Mouse (Mus musculus) megakaryocyte, embryonic 14.5 days (primary cell): Measurements from ENCODE around the gene Notch2. TPM values are rescaled to one million over a fixed set of nuclear protein-coding genes. Genes with fewer than 3 reads are reported as not detected.

Experiments
- H3K27me3 ChIP-seq: replicated peaks from 2 replicates; pipeline ENCODE3; 2012; ENCODE audit warnings: inconsistent platforms
- H3K36me3 ChIP-seq: replicated peaks from 2 replicates; pipeline ENCODE3; 2012; ENCODE audit warnings: low read length, inconsistent platforms, mixed read lengths
- H3K4me1 ChIP-seq: 2 replicates; pipeline ENCODE4 v1.6.1; 2012; ENCODE audit warnings: inconsistent platforms
- H3K4me3 ChIP-seq: replicated peaks from 2 replicates; pipeline ENCODE3; 2012; ENCODE audit warnings: moderate library complexity, mild to moderate bottlenecking, inconsistent platforms
- H3K9me3 ChIP-seq: 2 replicates; pipeline ENCODE4 v1.6.1; 2012; ENCODE audit warnings: inconsistent platforms
- FLI1 ChIP-seq: IDR thresholded peaks from 2 replicates; pipeline ENCODE4 v1.6.1; 2012; ENCODE audit warnings: low read length, inconsistent platforms, mixed read lengths
- GATA1 ChIP-seq: IDR thresholded peaks from 3 replicates; pipeline ENCODE4 v1.6.1; 2012; ENCODE audit warnings: mixed read lengths, low read length, inconsistent platforms, borderline replicate concordance
- polyA plus RNA-seq: library from polyadenylated mRNA; stranded (reverse); fragments of >175 nt; gene quantifications from 2 replicates; pipeline ENCODE4 v1.2.3, GENCODE M21; 2012; ENCODE audit warnings: low replicate concordance; ENCODE audit not compliant: insufficient read depth

Gene Notch2
- polyA plus RNA-seq, 1 experiment: 1.9 TPM

DNA sequence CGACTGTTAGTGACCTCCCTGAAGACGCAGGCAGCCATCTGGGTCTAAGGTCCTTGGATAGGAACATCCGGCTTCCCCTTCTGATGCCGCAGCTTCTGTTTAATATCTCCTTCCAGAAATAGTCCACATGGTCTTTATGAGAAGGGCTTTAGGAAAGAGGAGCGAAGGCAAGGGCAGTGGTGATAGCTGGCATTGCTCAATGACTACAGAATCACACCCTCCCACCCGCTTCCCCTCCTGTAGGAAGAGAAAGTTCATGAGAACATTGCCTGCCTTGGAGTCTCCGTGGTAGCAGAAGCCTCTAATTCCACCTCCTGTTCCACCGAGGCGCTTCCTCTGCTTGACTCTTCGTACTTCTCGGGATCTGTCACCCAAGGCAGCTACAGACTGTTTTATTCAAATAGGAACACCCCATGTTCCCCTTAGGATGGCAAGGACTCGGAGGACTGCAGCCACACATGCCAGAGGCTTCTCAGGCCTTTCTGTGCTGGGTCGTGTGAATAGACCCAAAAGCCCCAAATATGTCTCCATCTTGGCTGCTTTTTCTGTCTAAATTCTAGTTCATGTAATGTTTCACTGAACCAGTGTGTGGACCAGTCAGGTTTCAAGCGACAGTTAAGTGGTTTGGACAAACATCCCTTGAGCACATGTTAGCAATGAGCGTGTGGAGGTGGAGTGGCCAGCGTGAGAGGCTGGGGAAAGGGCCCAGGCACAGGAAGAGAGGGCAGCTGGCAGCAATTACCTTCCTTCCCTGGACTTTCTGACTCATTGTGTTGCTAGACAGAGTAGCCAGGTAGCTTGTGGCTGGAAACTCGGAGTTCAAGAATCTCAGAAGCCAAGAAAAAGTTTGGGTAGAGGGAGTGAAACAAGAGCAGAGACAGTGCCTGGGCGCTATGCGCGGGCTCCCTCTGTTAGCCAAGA, 42.7 kb downstream of the Notch2 start:
- Histone ChIP-seq H3K4me1 (peaks cover 64% of the 10 kb centered on the region), H3K9me3 (no peaks in the 10 kb centered on the region), H3K36me3 (peaks cover 40% of the 10 kb centered on the region), H3K4me3 (no peak overlapping the region), H3K27me3 (no peaks in the 10 kb centered on the region)
- TF ChIP-seq FLI1: no peak
- TF ChIP-seq GATA1: no peak

DNA sequence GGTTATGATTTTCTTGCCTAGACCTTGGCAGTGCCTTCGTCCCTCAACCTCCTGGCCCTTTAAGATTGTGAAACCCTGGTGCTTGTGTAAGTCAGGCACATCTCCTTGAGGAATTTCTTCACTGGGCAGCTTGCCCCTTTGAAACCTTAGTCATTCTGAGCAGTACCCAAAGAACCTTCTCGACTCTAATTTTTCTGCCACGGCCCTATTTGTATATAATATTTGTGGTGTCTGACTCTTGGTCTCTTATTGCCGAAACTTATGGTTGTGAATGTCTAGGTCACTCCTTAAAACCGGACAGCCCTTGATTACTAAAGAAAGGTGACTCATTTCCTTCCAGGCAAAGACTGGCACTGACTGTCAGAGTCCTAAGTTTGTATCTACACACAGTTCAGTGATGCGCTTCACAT, 43.6 kb downstream of the Notch2 start:
- Histone ChIP-seq H3K4me1 (peaks cover 73% of the 10 kb centered on the region), H3K9me3 (no peaks in the 10 kb centered on the region), H3K4me3 (no peak overlapping the region), H3K36me3 (peaks cover 39% of the 10 kb centered on the region), H3K27me3 (no peaks in the 10 kb centered on the region)
- no peak for TF ChIP-seq GATA1
- TF ChIP-seq FLI1: no peak

DNA sequence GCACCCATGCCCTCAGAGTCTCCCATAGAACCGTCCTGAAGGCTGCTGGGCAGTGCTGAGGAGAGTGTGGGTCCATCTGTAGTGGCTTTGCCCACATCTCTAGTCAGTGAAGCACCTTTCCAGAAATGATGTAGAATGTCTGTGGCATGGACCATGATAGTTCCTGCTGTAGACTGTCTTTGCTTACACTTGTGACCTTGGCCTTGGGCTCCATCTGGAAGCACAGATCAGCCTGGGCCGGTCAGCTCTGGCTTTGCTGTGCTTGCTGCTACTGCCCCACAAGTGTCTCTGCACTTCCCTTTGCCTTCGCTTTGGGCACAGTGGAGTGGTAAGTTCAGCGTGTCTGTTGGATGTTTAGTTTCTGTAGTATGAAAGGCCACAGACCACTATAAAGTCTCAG, 45.7 kb downstream of the Notch2 start:
- TF ChIP-seq GATA1: no peak
- TF ChIP-seq FLI1: no peak
- Histone ChIP-seq H3K9me3 (no peaks in the 10 kb centered on the region), H3K4me1 (peaks cover 90% of the 10 kb centered on the region), H3K4me3 (peak overlapping the region; percentile 5), H3K27me3 (no peaks in the 10 kb centered on the region), H3K36me3 (peaks cover 24% of the 10 kb centered on the region)

DNA sequence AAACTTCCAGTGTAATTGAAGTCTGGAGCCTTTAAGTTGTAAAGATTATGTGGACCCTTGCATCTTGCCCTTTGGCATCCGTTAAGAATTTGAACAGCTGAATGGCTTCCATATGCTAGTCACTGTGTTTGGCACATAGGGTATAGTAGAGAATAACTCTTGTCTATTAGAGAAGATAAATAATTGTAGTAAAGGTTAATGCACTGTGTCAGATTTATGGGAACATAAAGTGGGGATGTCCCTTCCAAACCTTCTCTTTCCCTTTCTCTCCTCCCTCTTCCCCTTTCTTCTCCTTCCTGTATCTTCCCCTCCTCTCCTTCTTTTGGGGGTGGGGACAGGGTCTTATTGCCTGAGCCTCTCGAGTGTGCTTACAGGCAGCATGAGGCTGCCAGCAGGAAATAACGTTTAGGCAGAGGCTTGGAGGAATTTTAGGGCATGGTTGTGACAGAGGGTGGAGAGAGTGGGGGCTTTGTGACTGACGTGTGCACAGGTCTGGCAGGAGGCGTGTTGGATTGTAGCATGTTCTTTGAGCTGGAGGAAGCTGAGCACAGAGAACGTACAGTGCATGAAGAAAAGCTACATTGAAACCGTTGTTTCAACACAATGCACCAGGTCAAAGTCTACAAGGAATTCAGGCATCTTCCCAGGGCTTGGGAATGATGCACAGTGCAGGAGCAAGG, 47.8 kb downstream of the Notch2 start:
- peaks cover 94% of the 10 kb centered on the region for H3K4me1 ChIP-seq
- H3K9me3 ChIP-seq: no peaks in the 10 kb centered on the region
- TF ChIP-seq GATA1 (no peak), FLI1 (no peak)
- H3K4me3 ChIP-seq: no peak overlapping the region
- H3K27me3 ChIP-seq: no peaks in the 10 kb centered on the region
- peaks cover 18% of the 10 kb centered on the region for H3K36me3 ChIP-seq

DNA sequence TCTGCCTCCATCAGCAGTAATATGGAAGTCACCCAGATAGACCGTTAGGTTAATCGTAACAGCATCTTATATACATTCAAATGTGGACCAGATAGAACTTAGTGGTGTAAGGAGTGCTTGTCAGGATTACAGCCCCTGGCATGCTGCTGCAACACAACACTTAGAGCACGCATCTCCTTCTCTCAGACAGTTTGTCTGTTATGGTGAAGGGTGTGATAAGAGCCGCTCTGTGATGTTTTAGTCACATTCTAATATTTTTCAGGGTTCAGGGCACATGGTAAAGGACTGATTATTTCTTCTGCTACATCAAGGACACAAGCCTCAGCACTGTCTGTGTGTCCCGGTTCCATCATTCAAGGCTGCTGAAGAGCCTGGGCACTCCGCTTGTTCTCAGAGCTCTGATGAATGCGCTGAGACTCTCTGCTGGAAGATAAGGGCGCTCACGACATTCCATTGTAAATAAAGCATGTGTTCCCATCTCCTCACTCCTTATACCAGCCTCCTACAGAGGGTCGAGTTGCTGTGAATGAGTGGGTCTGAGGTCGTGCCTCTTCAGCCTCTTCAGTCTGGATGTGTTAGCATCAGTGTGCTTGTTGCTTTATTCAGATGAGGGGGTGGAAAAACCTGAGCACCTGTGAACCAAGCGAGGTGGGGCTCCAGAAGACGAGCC, 48.5 kb downstream of the Notch2 start:
- Histone ChIP-seq H3K9me3 (no peaks in the 10 kb centered on the region), H3K36me3 (peaks cover 18% of the 10 kb centered on the region), H3K4me3 (no peak overlapping the region), H3K4me1 (peaks cover 94% of the 10 kb centered on the region), H3K27me3 (no peaks in the 10 kb centered on the region)
- TF ChIP-seq FLI1 (no peak), GATA1 (no peak)

DNA sequence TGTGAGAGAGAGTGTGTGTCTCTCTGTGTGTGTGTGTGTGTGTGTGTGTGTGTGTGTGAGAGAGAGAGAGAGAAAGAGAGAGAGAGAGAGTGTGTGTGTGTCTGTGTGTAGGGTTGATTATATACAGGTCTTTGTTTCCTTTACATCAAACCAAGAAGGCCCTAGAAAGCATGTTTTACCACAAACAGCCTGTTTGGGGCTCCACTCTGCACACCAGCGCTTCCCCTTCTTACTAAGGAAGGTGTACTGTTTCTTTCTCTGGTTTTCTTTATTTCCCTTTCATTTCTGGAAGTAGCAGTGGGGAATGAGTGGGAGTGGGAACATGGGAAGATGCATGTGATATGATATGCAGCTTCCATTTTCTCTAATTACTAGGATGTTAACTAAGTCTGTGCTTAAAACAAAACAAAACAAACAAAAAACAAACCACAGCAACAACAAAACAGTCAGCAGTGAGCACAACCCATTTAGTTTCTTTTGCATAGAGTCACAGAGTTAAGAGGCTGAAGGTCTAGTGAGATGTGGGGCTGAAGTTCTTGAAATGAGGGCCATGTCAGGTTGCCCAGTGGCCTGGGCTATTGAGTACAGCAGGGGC, 49.4 kb downstream of the Notch2 start:
- Histone ChIP-seq H3K27me3 (no peaks in the 10 kb centered on the region), H3K4me1 (peaks cover 94% of the 10 kb centered on the region), H3K4me3 (peak overlapping the region; percentile 82), H3K36me3 (peaks cover 16% of the 10 kb centered on the region), H3K9me3 (no peaks in the 10 kb centered on the region)
- no peak for TF ChIP-seq GATA1
- no peak for TF ChIP-seq FLI1

DNA sequence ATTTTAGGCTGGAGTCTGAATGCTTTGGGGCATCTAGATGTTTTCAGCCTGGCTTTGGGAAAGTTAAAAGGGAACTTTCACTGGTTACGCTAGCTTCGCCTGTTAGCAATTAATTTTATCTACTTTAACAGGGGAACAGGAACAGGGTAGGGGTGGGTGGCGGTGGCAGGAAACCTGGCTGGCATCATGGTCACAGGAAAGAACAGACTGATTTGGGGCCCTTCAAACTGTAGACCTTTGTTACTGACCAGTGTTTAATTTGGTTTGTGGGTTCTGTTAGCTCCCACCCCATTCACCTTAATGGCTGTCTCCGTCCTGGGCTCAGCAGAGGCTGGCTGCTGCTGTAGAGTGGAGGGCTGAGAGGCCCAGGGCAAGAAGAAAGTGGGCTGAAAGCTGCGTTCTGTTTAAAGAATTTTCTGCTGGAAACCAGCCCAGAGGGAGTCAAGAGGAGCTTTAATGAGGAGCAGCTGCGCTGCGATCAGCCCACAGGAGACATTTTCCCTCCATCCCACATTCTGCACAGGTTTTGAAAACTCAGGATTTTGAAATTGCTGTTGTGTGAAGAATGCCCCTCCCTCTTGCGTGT, 50.0 kb downstream of the Notch2 start:
- no peaks in the 10 kb centered on the region for H3K9me3 ChIP-seq
- no peak for TF ChIP-seq FLI1
- no peak for TF ChIP-seq GATA1
- H3K27me3 ChIP-seq: no peaks in the 10 kb centered on the region
- H3K36me3 ChIP-seq: peaks cover 15% of the 10 kb centered on the region
- H3K4me3 ChIP-seq: peak overlapping the region; percentile 82
- peaks cover 94% of the 10 kb centered on the region for H3K4me1 ChIP-seq

DNA sequence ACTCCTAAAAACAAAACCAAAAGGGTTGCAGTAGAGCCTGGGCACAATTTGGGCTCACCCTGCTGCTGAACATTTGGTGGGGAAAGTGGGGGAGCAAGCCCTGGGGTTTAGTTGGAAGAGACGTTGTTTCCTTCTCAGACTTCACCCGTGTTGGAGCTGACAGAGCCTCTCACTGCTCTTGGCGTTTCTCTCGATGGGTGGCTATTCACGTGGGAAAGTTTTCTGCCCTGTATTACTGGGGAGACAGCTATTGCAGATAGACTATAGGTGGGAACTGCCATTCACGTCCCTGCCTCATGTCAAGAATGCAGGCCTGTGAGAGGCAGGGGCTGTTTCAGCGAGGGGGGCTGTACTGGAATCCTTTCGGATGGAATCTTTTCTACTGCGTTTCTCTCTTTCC, 50.5 kb downstream of the Notch2 start:
- peak overlapping the region; percentile 82 for H3K4me3 ChIP-seq
- H3K36me3 ChIP-seq: peaks cover 11% of the 10 kb centered on the region
- no peak for TF ChIP-seq GATA1
- no peak for TF ChIP-seq FLI1
- peaks cover 89% of the 10 kb centered on the region for H3K4me1 ChIP-seq
- H3K9me3 ChIP-seq: no peaks in the 10 kb centered on the region
- no peaks in the 10 kb centered on the region for H3K27me3 ChIP-seq

DNA sequence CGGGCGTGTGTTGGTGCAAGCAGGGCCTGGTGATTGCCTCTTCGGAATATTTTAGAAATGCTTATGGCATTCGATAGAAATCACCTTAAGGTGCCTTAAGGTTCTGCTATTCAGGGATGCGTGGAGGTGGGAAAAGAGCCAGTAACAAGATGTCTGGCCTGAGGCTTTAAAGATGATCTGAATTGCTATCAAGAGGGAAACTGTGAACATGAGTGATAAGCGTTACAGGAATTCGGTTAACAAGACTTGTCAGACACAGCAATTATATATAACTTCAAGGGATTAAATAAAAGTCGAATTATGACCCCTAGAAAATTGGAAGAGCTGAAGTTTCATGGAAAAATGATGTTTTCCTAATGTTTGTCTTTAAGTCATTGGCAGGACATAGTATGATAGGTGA, 51.7 kb downstream of the Notch2 start:
- Histone ChIP-seq H3K9me3 (no peaks in the 10 kb centered on the region), H3K36me3 (peaks cover 15% of the 10 kb centered on the region), H3K4me1 (peaks cover 90% of the 10 kb centered on the region), H3K4me3 (no peak overlapping the region), H3K27me3 (no peaks in the 10 kb centered on the region)
- TF ChIP-seq FLI1: no peak
- TF ChIP-seq GATA1: no peak
